Mouse (Mus musculus) liver, embryonic 14.5 days (tissue): ENCODE measurements around the gene Fgfr1op2. TPM values are rescaled to one million over a fixed set of nuclear protein-coding genes. Genes with fewer than 3 reads are reported as not detected.

ENCODE experiments used
- ATAC-seq: fragments of 200-750 bp; cut with Nextera tagmentation; 2 replicates; pipeline ENCODE4 v1.8.0; 2017; ENCODE audit warnings: moderate number of reproducible peaks, mild to moderate bottlenecking, moderate library complexity; ENCODE audit not compliant: insufficient read depth
- DNase-seq, 3 experiments: peaks; one replicate each; pipeline ENCODE4 v3.0.0-alpha.2; 2012 to 2013; ENCODE audit warnings: low read depth in 3 of 3, low spot score in 3 of 3
- H3K27ac ChIP-seq: fragments of 300-500 bp; sonication (generic); 2 replicates; pipeline ENCODE4 v1.5.1; 2014; ENCODE audit warnings: moderate library complexity, mild to moderate bottlenecking, control low read depth, inconsistent platforms
- H3K27me3 ChIP-seq: fragments of 300-500 bp; sonication (generic); 2 replicates; pipeline ENCODE4 v1.6.1; 2014; ENCODE audit warnings: mild to moderate bottlenecking, low read length, moderate library complexity; ENCODE audit not compliant: control insufficient read depth, insufficient read depth
- H3K36me3 ChIP-seq: fragments of 300-500 bp; sonication (generic); replicated peaks from 2 replicates; pipeline ENCODE4 v1.6.1; 2014; ENCODE audit warnings: low read depth; ENCODE audit not compliant: control insufficient read depth, insufficient read depth
- H3K4me1 ChIP-seq, 2 experiments: fragments of 200-500 bp in 1 of 2; fragments of 300-500 bp in 1 of 2; sonication (generic) in 1 of 2; replicated peaks; 2 replicates each; pipeline ENCODE4 v1.6.1; 2012 to 2014; ENCODE audit warnings: antibody characterized with exemption in 1 of 2, inconsistent platforms in 1 of 2, low read length in 1 of 2; ENCODE audit not compliant: control insufficient read depth in 2 of 2, insufficient read depth in 2 of 2
- H3K4me2 ChIP-seq: fragments of 300-500 bp; sonication (generic); 2 replicates; pipeline ENCODE4 v1.6.1; 2014; ENCODE audit warnings: low read depth, mild to moderate bottlenecking, control low read depth, moderate library complexity
- H3K4me3 ChIP-seq, 2 experiments: fragments of 200-500 bp in 1 of 2; fragments of 300-500 bp in 1 of 2; sonication (generic) in 1 of 2; 2 replicates each; pipeline ENCODE4 v1.5.1; 2012 to 2014; ENCODE audit warnings: low read depth in 2 of 2, low read length in 2 of 2, mild to moderate bottlenecking in 2 of 2, control low read depth in 1 of 2, inconsistent platforms in 1 of 2, moderate library complexity in 1 of 2; ENCODE audit not compliant: insufficient read depth in 1 of 2
- H3K9ac ChIP-seq: fragments of 300-500 bp; sonication (generic); replicated peaks from 2 replicates; pipeline ENCODE4 v1.6.1; 2014; ENCODE audit warnings: mild to moderate bottlenecking, control low read depth, moderate library complexity
- H3K9me3 ChIP-seq: fragments of 300-500 bp; sonication (generic); 2 replicates; pipeline ENCODE4 v1.6.1; 2016; ENCODE audit warnings: low read length, mixed read lengths; ENCODE audit not compliant: control insufficient read depth
- CTCF ChIP-seq: IDR thresholded peaks from 2 replicates; pipeline ENCODE4 v1.5.1; 2016; ENCODE audit warnings: antibody characterized with exemption, low read depth, control low read depth
- EP300 ChIP-seq: IDR thresholded peaks from 2 replicates; pipeline ENCODE4 v1.6.1; 2016; ENCODE audit warnings: antibody characterized with exemption, low read depth
- WGBS: fragments of 180-500 bp; shearing (Covaris S2); extraction: QIAGEN DNeasy Blood & Tissue Kit; methylation state at CpG from one replicate; pipeline ENCODE4 v1.1.7; 2014; ENCODE audit not compliant: insufficient replicate concordance; 5-methylcytosine and 5-hydroxymethylcytosine counted together
- polyA plus RNA-seq, 2 experiments: library from polyadenylated mRNA; depleted of rRNA in 1 of 2; stranded (reverse) in 1 of 2; unstranded in 1 of 2; fragments of >200 nt; fragmentation: Nextera tagmentation in 1 of 2; extraction: Ambion mirVana in 1 of 2; gene quantifications; 2 replicates each; pipeline versions ENCODE4 v1.2.1 to v1.2.3; 2012 to 2014

Gene Fgfr1op2
- polyA plus RNA-seq, 2 experiments: 42.1 to 92.6 TPM

DNA sequence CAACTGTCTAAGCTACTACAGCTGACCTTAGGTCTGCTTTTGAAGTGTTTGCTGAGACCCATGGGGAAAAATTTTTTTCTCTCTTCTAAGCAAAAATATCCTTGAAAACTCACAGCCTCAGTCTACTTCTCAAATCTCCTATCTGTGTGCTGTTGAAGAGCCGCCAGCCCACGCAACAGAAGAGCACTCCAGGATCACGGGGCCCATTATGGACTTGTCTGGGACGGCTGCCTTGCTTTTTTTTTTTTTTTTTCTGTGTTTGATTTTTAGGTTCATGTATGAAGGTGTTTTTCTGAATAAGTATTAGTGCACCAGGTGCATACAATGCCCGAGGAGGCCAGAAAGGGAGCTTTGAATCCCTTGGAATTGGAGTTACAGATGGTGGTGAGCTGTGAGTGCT, 59.5 kb downstream of the Fgfr1op2 start:
- Histone ChIP-seq H3K36me3 (no peaks in the 10 kb centered on the region), H3K27me3 (no peaks in the 10 kb centered on the region), H3K9ac (no peak overlapping the region), H3K4me1 (peaks cover 35 to 40% of the 10 kb centered on the region in 2 experiments), H3K4me2 (no peak overlapping the region), H3K4me3 (no peak overlapping the region), H3K9me3 (no peaks in the 10 kb centered on the region), H3K27ac (no peak overlapping the region)
- ATAC-seq: no peak
- DNase-seq: no peak
- 86% methylated on average over 5 of the region's 5 CpGs for WGBS
- TF ChIP-seq EP300 (no peak), CTCF (no peak)

DNA sequence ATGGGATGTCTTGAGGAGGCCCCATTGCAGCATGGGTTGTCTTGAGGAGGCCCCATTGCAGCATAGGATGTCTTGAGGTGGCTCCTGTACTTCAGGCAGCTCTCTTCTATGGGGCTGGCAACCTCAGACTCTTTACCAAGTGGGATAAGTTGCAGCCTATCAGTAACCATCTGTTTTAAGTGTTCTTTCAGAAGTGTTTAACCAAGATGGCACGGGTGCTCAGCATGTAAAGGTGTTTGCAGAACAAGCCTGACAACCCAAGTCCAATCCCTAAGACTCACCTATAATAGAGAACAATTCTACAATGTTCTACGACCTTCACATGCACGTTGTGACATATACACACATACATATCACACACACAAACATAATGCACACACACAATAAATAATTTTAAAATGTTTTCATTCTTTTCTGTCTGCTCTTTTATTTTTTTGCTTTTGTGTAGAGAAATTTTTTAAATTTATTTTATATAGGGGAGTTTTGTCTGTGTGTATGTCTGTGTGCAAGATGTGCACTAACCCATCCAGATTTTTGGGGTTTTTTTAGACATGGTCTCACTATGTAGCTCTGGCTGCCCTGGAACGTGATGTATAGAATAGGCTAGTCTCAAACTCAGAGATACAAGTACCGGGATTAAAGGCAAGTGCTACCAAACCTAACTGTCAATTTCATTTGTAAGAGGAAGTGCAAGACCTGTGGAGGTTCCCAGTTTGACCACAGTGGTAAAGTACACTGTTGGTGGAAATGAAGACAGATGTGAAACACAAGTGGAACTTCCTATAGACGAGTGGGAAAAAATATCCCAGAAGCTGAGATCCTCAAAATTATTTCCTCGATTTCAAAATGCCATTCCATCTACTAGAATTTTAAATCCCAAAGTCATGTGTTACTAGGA, 63.3 kb downstream of the Fgfr1op2 start:
- DNase-seq: no peak
- peaks cover 28 to 30% of the 10 kb centered on the region in 2 experiments for H3K4me1 ChIP-seq
- H3K4me3 ChIP-seq: no peak overlapping the region
- H3K27me3 ChIP-seq: no peaks in the 10 kb centered on the region
- H3K27ac ChIP-seq: no peak overlapping the region
- TF ChIP-seq CTCF (no peak), EP300 (no peak)
- no peak overlapping the region for H3K9ac ChIP-seq
- H3K4me2 ChIP-seq: no peak overlapping the region
- WGBS: 56% methylated on average over 7 of the region's 7 CpGs
- ATAC-seq: no peak
- no peaks in the 10 kb centered on the region for H3K36me3 ChIP-seq
- H3K9me3 ChIP-seq: no peaks in the 10 kb centered on the region

DNA sequence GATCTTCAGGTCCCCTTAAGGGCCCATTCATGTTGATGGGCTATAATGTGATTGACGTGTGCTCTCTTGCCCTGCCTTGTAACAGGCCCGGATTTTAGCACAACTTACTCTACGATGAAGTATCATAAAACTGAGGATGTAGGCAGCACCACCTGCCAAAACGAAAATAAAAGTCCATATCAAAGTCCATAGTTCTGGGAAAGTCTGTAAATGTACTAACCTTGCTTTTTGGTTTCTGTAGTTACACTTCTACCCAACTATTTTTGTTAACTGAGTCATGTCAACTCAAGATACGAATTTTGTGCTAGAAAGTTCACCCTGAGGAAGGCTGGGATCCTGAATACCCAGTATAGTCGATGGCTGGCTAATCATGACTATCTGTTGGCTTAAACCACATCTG, 64.0 kb downstream of the Fgfr1op2 start:
- Histone ChIP-seq H3K9ac (no peak overlapping the region), H3K9me3 (no peaks in the 10 kb centered on the region), H3K4me3 (no peak overlapping the region), H3K36me3 (no peaks in the 10 kb centered on the region), H3K4me2 (0 out of 2 replicates have a peak overlapping the region, but pooled peaks have one; percentile 92), H3K27me3 (no peaks in the 10 kb centered on the region), H3K4me1 (peaks cover 28 to 30% of the 10 kb centered on the region in 2 experiments), H3K27ac (0 out of 2 replicates have a peak overlapping the region, but pooled peaks have one; percentile 69)
- TF ChIP-seq EP300: no peak
- TF ChIP-seq CTCF: no peak
- ATAC-seq (no peak), DNase-seq (no peak)
- 53% methylated on average over 6 of the region's 6 CpGs for WGBS

DNA sequence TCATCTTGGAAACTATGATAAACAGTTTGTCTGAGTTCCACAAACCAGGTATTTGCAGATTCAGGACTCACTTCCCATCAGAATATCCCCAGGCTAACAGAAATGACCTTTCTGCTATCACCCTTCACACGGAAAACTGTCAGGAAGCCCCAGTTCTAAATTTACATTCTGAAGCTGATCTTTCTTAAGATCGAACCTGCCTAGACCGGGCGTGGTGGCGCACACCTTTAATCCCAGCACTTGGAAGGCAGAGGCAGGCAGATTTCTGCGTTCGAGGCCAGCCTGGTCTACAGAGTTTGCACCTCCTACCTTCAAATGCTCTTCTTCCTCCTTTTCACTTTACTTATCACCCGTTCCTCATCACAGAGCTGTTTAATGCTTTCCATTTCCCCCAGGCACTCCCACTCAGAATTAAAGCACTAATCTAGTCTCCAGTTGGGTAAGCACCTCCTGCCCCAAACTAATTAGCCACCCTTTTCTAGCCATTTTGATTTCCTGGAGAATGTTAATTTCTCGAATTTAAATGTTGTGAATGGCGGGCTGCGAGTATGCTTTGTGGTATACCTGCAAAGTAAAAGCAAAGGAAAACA, 64.7 kb downstream of the Fgfr1op2 start:
- Histone ChIP-seq H3K36me3 (no peaks in the 10 kb centered on the region), H3K9me3 (no peaks in the 10 kb centered on the region), H3K27me3 (no peaks in the 10 kb centered on the region), H3K4me2 (peak overlapping the region; percentile 92), H3K9ac (peak overlapping the region; percentile 78), H3K27ac (peak overlapping the region; percentile 69), H3K4me1 (peaks cover 28 to 30% of the 10 kb centered on the region in 2 experiments), H3K4me3 (peak overlapping the region; percentile 69 to 75)
- 0 out of 2 replicates have a peak, but pooled peaks have one; percentile 0 for ATAC-seq
- DNase-seq: no peak
- 41% methylated on average over 11 of the region's 11 CpGs for WGBS
- no peak for TF ChIP-seq EP300
- no peak for TF ChIP-seq CTCF
